Mouse (Mus musculus): ENCODE measurements around the gene Mcf2l. TPM values are rescaled to one million over a fixed set of nuclear protein-coding genes. Genes with fewer than 3 reads are reported as not detected.

Mcf2l gene
- total RNA-seq, 2 experiments from 2014 or later = 23.7 to 57.8 TPM

GRCm38 (mm10) chr8:12905122-12905521, 31.5 kb downstream of the Mcf2l start:
- DNase-seq = no peak
- intact Hi-C loops (cut with DNase I; ENCODE audit: low total_unique reads) = no loop called here

- no peak for DNase-seq
- intact Hi-C loops (cut with DNase I; ENCODE audit: low total_unique reads) = no loop called here
Measured at GRCm38 (mm10) chr8:12905599-12906321, 32.2 kb downstream of the Mcf2l start.

- no peak for DNase-seq
- intact Hi-C loops (cut with DNase I; ENCODE audit: low total_unique reads) = no loop called here
Measured at GRCm38 (mm10) chr8:12906597-12906996, 33.0 kb downstream of the Mcf2l start.

DNA sequence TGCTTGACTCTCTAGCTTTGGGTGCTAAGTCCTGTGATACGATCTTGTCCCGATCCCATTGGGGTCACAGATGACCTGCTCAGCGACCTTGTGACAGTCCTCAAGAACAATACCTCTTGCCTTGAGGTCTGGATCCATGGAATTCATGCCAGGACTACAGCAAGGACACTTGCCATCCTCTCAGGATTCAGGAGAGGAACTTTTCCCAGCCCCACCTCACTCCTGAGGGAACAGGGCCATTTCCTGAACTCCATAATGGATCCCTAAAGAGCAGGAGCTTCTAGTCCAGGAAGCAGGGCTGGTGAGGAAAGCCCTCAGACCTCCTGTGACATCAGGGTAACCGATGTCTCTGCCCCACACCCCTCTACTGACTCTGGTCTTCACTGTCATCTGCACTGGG, 34.1 kb downstream of the Mcf2l start:
- intact Hi-C loops (cut with DNase I; ENCODE audit: low total_unique reads) = no loop called here
- no peak for DNase-seq

GRCm38 (mm10) chr8:12912011-12912410, 38.4 kb downstream of the Mcf2l start:
- intact Hi-C loops (cut with DNase I; ENCODE audit: low total_unique reads) = no loop called here
- DNase-seq = no peak

GRCm38 (mm10) chr8:12915187-12916006, 41.8 kb downstream of the Mcf2l start:
- intact Hi-C loops (cut with DNase I; ENCODE audit: low total_unique reads) = no loop called here
- DNase-seq = no peak

- intact Hi-C loops (cut with DNase I; ENCODE audit: low total_unique reads) = no loop called here
- DNase-seq = no peak
Measured at GRCm38 (mm10) chr8:12916156-12916900, 42.7 kb downstream of the Mcf2l start.

DNA sequence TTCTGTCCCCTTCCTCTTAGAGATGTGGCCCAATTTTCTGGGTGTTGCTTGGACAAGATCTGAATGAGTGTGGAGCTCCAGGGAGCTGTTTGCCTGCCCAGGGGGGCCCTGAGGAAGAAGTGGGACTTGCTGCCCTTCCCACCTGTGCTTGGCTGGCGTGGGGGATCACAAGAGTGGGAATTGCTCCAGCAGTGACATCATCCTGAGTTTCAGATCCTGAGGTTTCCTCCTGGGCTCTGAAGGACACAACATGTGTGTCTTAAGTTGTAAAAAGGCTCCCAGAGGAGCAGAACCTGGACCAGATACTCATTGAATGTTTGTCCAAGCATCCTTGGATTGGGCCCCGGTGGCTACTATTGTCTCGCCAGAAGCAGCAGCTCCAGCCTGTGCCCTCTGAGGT, 43.4 kb downstream of the Mcf2l start:
- intact Hi-C loops (cut with DNase I; ENCODE audit: low total_unique reads) = no loop called here
- DNase-seq = no peak

DNA sequence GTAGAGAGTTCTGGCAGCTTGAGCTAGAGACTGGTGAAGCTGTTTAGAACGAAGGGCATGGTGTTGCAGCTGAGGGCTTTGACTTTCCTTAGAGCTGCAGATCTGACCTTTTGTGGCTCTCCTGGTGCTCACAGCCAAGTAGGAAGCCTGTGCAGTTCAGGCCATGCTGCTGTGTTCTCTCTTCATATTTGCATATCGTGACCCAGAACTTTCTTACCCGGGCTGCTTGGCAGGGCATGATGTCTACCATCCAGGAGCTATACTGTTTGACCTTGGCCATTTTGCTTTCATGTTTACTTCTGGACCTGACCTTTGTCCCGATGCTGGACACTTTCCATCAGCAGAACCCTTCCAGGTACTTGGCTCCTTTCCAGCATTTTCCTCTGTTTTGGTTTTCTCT, 44.2 kb downstream of the Mcf2l start:
- intact Hi-C loops (cut with DNase I; ENCODE audit: low total_unique reads) = no loop called here
- no peak for DNase-seq

DNA sequence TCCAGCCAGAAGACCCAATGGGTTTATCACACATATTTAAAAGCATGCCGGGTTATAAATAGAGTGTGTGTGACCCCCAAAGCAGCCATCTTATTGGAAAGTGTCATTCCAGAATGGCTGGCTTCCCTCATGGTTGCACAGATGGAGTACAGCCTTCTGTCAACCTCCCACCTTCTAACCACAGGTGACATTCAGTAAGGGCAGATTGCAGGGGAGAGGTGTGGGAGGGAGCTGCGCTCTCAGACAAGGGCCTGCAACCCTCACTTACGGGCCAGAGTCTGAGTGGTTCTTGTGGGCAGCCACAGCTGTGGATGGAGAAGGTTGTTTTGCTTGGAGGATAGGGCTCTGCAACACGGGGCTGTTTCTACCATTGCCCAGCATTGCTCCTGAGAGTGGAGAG, 47.0 kb downstream of the Mcf2l start:
- intact Hi-C loops (cut with DNase I; ENCODE audit: low total_unique reads) = no loop called here

DNA sequence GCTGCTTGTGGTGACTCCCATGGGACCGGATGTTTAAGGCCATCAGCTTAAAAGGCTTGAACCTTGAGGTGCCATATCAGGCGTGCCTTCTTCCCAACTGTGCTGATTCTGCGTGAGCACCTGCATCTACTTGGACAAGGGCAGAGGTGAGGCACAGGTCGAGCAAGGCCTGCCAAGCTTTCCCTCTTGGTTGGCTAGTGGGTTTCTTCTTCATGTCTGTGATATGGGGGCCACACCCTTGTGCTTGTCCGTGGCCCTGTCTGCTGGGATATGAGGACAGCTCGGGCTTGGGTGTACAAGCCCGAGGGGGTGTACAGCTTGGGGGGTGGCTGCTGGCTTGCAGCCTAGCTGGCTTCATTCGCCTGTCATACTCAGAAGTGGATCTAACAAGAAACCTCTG, 51.4 kb downstream of the Mcf2l start:
- no peak for DNase-seq
- intact Hi-C loops (cut with DNase I; ENCODE audit: low total_unique reads) = loop anchor here (2.0 kb wide), 1 partner anchor 28 kb away; no protein-coding TSS in a partner anchor

More for the DNA sequence above, 47.0 kb downstream of the Mcf2l start:
- no peak for DNase-seq

GRCm38 (mm10) chr8:12925941-12926381, 52.4 kb downstream of the Mcf2l start:
- intact Hi-C loops (cut with DNase I; ENCODE audit: low total_unique reads) = loop anchor here (2.0 kb wide), 1 partner anchor 29 kb away; no protein-coding TSS in a partner anchor
- peak; percentile 29 for DNase-seq

GRCm38 (mm10) chr8:12927204-12927983, 53.8 kb downstream of the Mcf2l start:
- intact Hi-C loops (cut with DNase I; ENCODE audit: low total_unique reads) = no loop called here
- DNase-seq = peak; percentile 70

GRCm38 (mm10) chr8:12928033-12928432, 54.4 kb downstream of the Mcf2l start:
- no peak for DNase-seq
- intact Hi-C loops (cut with DNase I; ENCODE audit: low total_unique reads) = no loop called here

- intact Hi-C loops (cut with DNase I; ENCODE audit: low total_unique reads) = no loop called here
- no peak for DNase-seq
Measured at GRCm38 (mm10) chr8:12928931-12929330, 55.3 kb downstream of the Mcf2l start.

DNA sequence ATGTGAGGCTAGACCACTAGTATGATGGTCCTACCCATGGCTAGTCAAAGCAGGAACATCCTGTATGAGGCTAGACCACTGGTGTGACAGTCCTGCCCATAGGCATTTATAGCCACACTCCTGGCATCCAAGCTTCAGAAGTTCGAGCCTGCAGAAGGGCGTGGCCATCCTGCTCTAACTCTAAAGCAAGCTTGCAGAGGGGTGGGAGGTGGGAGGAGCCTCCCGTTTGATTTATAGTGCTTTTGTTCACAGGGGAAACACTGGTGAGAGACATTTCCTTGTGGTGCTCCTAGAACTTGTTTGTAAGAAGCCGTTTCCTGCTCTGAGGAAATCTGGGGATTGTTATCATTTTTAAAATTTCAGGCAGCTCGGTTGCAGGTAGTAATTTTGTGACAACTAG, 56.7 kb downstream of the Mcf2l start:
- no peak for DNase-seq
- intact Hi-C loops (cut with DNase I; ENCODE audit: low total_unique reads) = no loop called here

- DNase-seq = no peak
- intact Hi-C loops (cut with DNase I; ENCODE audit: low total_unique reads) = no loop called here
Measured at GRCm38 (mm10) chr8:12931426-12931825, 57.8 kb downstream of the Mcf2l start.

- no peak for DNase-seq
- intact Hi-C loops (cut with DNase I; ENCODE audit: low total_unique reads) = no loop called here
Measured at GRCm38 (mm10) chr8:12932520-12932919, 58.9 kb downstream of the Mcf2l start.

DNA sequence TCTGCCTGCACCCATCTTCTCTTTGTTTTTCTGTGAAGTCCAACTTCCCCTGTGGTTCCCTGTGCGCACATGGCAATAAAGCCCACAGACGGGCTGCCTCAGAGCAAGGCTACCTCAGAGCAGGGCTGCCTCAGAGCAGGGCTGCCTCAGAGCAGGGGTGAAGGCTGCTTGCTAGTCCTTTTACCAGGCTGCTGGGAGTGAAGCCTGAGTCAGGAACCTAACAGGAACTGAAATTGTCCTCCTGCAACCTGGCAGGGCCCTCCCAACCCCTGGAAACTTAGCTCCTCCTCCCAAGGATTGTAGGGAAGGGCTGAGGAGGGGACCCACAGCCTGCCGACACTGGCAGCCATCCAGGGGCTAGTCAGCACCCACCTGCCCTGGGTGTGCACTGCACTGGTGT, 60.2 kb downstream of the Mcf2l start:
- intact Hi-C loops (cut with DNase I; ENCODE audit: low total_unique reads) = no loop called here
- DNase-seq = no peak
